Mouse (Mus musculus) thymus, adult 2 months (tissue): ENCODE data around the gene Exoc2.

Experiments used
- CTCF ChIP-seq: fragments of 200-500 bp; IDR thresholded peaks from 2 replicates; pipeline ENCODE4 v1.5.1; 2012; ENCODE audit warnings: mild to moderate bottlenecking, control low read depth, low read length, moderate library complexity, borderline replicate concordance; ENCODE audit not compliant: control insufficient read depth, poor library complexity, insufficient read depth; ENCODE audit errors: extremely low read depth
- POLR2A ChIP-seq: fragments of 200-500 bp; IDR thresholded peaks from 2 replicates; pipeline ENCODE4 v1.6.1; 2012; ENCODE audit warnings: mild to moderate bottlenecking, low read length, control low read depth, moderate library complexity; ENCODE audit not compliant: control insufficient read depth, poor library complexity, insufficient read depth; ENCODE audit errors: extremely low read depth

- TF ChIP-seq POLR2A: no peak
- no peak for TF ChIP-seq CTCF
Observed at GRCm38 (mm10) chr13:30831369-30831768, 142.5 kb downstream of the Exoc2 start.
